Mouse (Mus musculus): ENCODE data around the gene Ifi27l2a.

GRCm38 (mm10) chr12:103433430-103433829 lies 10.1 kb downstream of the Ifi27l2a start:
- TF ChIP-seq CTCF (IDR thresholded peaks at IDR 0.05; ENCODE audit: extremely low read depth, insufficient read length, insufficient replicate concordance, low read depth, low read length) (no peak), POLR2A (IDR thresholded peaks at IDR 0.05; ENCODE audit: low read depth, low read length) (no peak)
